Mouse (Mus musculus): ENCODE results near the gene Gal3st2.
"Not testable (repeated sequence)": the region's sequence is repeated elsewhere in the genome, so short reads cannot be mapped to it uniquely, and the experiment has no call there.

Gal3st2 gene

DNA sequence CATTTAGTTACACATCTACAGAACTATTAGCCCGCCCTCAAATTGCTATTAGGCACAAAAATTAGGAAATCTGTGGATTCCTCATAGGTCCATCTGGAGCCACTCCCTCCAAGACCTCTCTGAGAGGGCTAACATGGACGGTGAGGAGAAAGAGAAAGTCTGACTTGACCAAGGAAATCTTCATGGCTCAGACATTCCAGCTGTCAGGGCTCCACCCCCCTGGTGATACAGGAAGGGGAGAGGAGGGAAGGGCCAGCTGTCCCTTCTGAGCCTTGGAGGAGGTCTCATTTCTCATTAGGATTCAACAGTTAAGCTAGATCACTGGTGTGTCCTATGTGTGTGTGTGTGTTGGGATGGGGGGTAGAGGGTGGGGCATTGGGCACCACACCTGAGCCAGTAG, at the start of gene Gal3st2:
Gene Gal3st2, plus strand, starts transcription at position 259 of the 400 bp plus-strand sequence.
- H3K4me3 ChIP-seq (replicated peaks; ENCODE audit: low read length); H3K4me1 ChIP-seq (replicated peaks; ENCODE audit: low read depth, low read length); H3K9me3 ChIP-seq (ENCODE audit: low read length); H3K36me3 ChIP-seq (ENCODE audit: insufficient read depth, low read length); H3K27me3 ChIP-seq (ENCODE audit: insufficient read depth, low read length): not testable (repeated sequence)

DNA sequence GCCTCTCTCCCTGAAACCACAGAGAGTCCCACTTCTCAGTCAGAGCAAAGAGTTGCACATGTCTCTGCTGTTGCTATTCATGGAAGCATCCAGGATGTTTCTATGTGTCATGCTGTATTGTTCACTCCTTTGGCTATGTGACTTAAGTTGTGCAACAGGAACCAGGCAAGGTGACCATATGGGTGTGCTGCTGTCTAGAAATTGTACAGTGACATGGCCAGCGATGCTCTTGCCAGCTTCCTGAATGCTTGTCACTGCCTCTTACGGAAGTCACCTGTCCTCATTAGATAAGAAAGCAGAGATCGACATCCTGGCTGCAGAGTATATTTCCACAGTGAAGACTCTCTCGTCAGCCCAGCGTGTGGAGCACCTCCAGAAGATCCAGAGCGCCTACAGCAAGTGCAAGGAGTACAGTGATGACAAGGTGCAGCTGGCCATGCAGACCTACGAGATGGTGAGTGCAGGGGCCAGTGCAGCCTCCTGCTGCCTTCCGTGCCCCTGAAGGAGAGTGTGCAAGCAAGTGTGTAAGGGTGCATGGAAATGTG, 49.5 kb upstream of the Gal3st2 start:
- Histone ChIP-seq H3K9me3 (ENCODE audit: low read length) (no peaks in the 10 kb centered on the region), H3K4me1 (replicated peaks; ENCODE audit: low read depth, low read length) (peaks cover 35% of the 10 kb centered on the region), H3K36me3 (ENCODE audit: insufficient read depth, low read length) (peaks cover 96% of the 10 kb centered on the region), H3K4me3 (replicated peaks; ENCODE audit: low read length) (no peak overlapping the region), H3K27me3 (ENCODE audit: insufficient read depth, low read length) (no peaks in the 10 kb centered on the region)
- TF ChIP-seq CTCF (conservative IDR thresholded peaks at IDR 0.05; ENCODE audit: low read length) (no peak), POU5F1 (IDR thresholded peaks at IDR 0.05; ENCODE audit: borderline replicate concordance, low read length) (no peak), NANOG (IDR thresholded peaks at IDR 0.05; ENCODE audit: borderline replicate concordance, low read length) (no peak)

GRCm38 (mm10) chr1:93817823-93818532, 43.1 kb upstream of the Gal3st2 start:
- peaks cover 98% of the 10 kb centered on the region for H3K36me3 ChIP-seq (ENCODE audit: insufficient read depth, low read length)
- no peaks in the 10 kb centered on the region for H3K9me3 ChIP-seq (ENCODE audit: low read length)
- TF ChIP-seq POU5F1 (IDR thresholded peaks at IDR 0.05; ENCODE audit: borderline replicate concordance, low read length) (no peak), CTCF (conservative IDR thresholded peaks at IDR 0.05; ENCODE audit: low read length) (no peak), NANOG (IDR thresholded peaks at IDR 0.05; ENCODE audit: borderline replicate concordance, low read length) (no peak)
- peaks cover 9% of the 10 kb centered on the region for H3K4me1 ChIP-seq (replicated peaks; ENCODE audit: low read depth, low read length)
- no peaks in the 10 kb centered on the region for H3K27me3 ChIP-seq (ENCODE audit: insufficient read depth, low read length)
- no peak overlapping the region for H3K4me3 ChIP-seq (replicated peaks; ENCODE audit: low read length)

- Histone ChIP-seq H3K4me1 (replicated peaks; ENCODE audit: low read depth, low read length) (peaks cover 13% of the 10 kb centered on the region), H3K9me3 (ENCODE audit: low read length) (no peaks in the 10 kb centered on the region), H3K36me3 (ENCODE audit: insufficient read depth, low read length) (peaks cover 91% of the 10 kb centered on the region), H3K27me3 (ENCODE audit: insufficient read depth, low read length) (no peaks in the 10 kb centered on the region), H3K4me3 (replicated peaks; ENCODE audit: low read length) (no peak overlapping the region)
- TF ChIP-seq POU5F1 (IDR thresholded peaks at IDR 0.05; ENCODE audit: borderline replicate concordance, low read length) (no peak), NANOG (IDR thresholded peaks at IDR 0.05; ENCODE audit: borderline replicate concordance, low read length) (no peak), CTCF (conservative IDR thresholded peaks at IDR 0.05; ENCODE audit: low read length) (no peak)
Measured at GRCm38 (mm10) chr1:93818722-93819121, 42.4 kb upstream of the Gal3st2 start.

DNA sequence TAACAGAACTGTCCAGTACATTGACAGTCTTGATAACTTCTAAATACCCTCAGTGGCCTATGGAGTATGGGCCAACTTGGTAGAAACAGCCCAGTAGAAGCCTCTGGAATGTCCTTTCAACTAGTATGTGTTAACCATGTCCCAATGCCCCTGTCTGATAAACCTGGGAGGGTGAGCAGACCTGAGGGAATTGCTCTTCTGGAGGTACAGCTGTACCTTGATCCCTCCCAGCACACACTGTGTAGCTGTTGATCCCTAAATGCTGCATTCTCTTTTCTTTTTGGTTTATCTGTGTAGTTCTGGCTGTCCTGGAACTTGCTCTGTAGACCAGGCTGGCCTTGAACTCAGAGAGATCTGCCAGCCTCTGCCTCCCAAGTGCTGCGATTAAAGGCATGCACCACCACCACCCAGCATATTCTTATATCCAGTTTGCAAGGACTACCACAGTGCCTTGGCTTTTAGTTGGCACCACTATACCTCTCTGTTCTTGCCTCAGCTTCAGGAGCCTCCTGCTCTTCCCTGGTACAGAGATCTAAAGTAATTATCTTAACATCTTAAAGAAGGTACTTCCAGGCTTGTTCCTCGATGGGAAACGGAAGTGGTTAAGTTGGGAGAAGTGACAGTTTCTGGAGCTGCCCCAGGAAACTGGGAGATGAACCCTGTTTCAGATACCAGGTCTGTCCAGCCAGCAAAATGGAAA, 37.2 kb upstream of the Gal3st2 start:
- peak overlapping the region; percentile 83; the same call in 1 of the 2 replicates for H3K4me3 ChIP-seq (replicated peaks; ENCODE audit: low read length)
- no peaks in the 10 kb centered on the region for H3K27me3 ChIP-seq (ENCODE audit: insufficient read depth, low read length)
- H3K36me3 ChIP-seq (ENCODE audit: insufficient read depth, low read length), result peaks cover 39% of the 10 kb centered on the region
- TF ChIP-seq NANOG (IDR thresholded peaks at IDR 0.05; ENCODE audit: borderline replicate concordance, low read length) (no peak), POU5F1 (IDR thresholded peaks at IDR 0.05; ENCODE audit: borderline replicate concordance, low read length) (no peak), CTCF (conservative IDR thresholded peaks at IDR 0.05; ENCODE audit: low read length) (no peak)
- peaks cover 33% of the 10 kb centered on the region for H3K4me1 ChIP-seq (replicated peaks; ENCODE audit: low read depth, low read length)
- H3K9me3 ChIP-seq (ENCODE audit: low read length), result no peaks in the 10 kb centered on the region

DNA sequence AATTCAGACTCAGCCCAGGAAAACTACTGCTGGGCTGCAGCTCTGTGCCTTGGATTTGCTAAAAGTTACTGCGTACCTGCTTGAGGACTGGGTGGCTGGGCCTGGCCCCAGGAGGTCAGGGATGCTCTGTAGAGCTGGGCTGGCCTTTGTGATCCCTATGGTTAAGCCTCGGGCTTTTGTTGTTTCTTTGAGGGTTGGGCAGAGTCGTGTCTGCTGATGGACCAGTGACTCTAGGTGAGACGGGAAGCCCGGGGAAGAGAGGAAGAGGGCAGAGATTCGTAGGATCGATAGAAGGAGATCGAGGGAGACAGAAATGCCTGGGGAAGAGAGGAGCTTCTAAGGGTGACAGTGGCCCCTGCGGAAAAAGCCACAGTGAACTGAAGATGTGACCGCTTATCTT, 36.5 kb upstream of the Gal3st2 start, which contains the start of gene D2hgdh:
Gene D2hgdh, plus strand, starts transcription at position 301 of the 400 bp plus-strand sequence.
- Histone ChIP-seq H3K36me3 (ENCODE audit: insufficient read depth, low read length) (peaks cover 34% of the 10 kb centered on the region), H3K27me3 (ENCODE audit: insufficient read depth, low read length) (no peaks in the 10 kb centered on the region), H3K4me3 (replicated peaks; ENCODE audit: low read length) (peak within 1 kb of the TSS; percentile 83), H3K4me1 (replicated peaks; ENCODE audit: low read depth, low read length) (peaks cover 33% of the 10 kb centered on the region), H3K9me3 (ENCODE audit: low read length) (no peaks in the 10 kb centered on the region)
- TF ChIP-seq CTCF (conservative IDR thresholded peaks at IDR 0.05; ENCODE audit: low read length), result no peak
- no peak for TF ChIP-seq POU5F1 (IDR thresholded peaks at IDR 0.05; ENCODE audit: borderline replicate concordance, low read length)
- no peak for TF ChIP-seq NANOG (IDR thresholded peaks at IDR 0.05; ENCODE audit: borderline replicate concordance, low read length)

GRCm38 (mm10) chr1:93825105-93825674, 35.9 kb upstream of the Gal3st2 start:
- Histone ChIP-seq H3K4me3 (replicated peaks; ENCODE audit: low read length) (peak overlapping the region; percentile 83), H3K27me3 (ENCODE audit: insufficient read depth, low read length) (no peaks in the 10 kb centered on the region), H3K36me3 (ENCODE audit: insufficient read depth, low read length) (peaks cover 32% of the 10 kb centered on the region), H3K9me3 (ENCODE audit: low read length) (no peaks in the 10 kb centered on the region), H3K4me1 (replicated peaks; ENCODE audit: low read depth, low read length) (peaks cover 33% of the 10 kb centered on the region)
- TF ChIP-seq CTCF (conservative IDR thresholded peaks at IDR 0.05; ENCODE audit: low read length), result no peak
- no peak for TF ChIP-seq POU5F1 (IDR thresholded peaks at IDR 0.05; ENCODE audit: borderline replicate concordance, low read length)
- TF ChIP-seq NANOG (IDR thresholded peaks at IDR 0.05; ENCODE audit: borderline replicate concordance, low read length), result no peak

DNA sequence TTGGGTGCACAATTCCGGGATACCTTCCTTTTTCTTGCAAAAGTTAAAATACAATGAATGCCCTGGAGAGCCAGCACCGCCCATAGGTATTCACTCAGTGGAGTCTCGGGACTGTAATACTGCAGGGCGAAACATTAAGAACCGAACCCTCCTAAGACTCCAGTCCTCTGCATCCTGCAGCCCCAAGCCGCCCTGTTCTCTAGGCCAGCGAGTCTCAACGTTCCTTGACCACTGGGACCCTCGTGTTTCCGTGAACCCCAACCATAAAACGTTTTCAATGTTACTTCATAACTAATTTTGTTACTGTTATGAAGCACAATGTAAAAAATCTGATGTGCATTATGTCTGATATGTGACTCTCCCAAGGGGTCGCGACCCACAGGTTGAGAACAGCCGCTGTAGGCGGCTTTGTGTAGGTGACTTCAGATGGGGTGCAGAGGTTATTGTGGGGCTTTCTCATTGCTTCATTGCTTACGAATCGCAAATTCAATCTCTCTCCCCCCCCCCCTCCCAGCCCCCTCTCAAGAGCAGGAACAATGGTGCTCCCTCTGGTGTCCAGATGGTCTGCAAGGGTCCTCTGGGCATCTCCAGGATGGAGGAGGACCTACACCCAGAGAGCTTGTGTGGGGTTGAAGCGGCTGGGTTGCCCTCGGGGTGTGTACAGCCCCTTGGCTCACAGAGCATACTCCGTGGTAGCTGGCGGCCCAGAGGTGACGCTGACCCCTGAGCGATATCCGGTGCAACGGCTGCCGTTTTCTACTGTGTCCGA, 35.2 kb upstream of the Gal3st2 start:
- Histone ChIP-seq H3K4me1 (replicated peaks; ENCODE audit: low read depth, low read length) (peaks cover 33% of the 10 kb centered on the region), H3K4me3 (replicated peaks; ENCODE audit: low read length) (peak overlapping the region; percentile 83), H3K36me3 (ENCODE audit: insufficient read depth, low read length) (peaks cover 25% of the 10 kb centered on the region), H3K9me3 (ENCODE audit: low read length) (no peaks in the 10 kb centered on the region), H3K27me3 (ENCODE audit: insufficient read depth, low read length) (no peaks in the 10 kb centered on the region)
- TF ChIP-seq POU5F1 (IDR thresholded peaks at IDR 0.05; ENCODE audit: borderline replicate concordance, low read length) (no peak), NANOG (IDR thresholded peaks at IDR 0.05; ENCODE audit: borderline replicate concordance, low read length) (no peak), CTCF (conservative IDR thresholded peaks at IDR 0.05; ENCODE audit: low read length) (no peak)

All from E14TG2a.4 (cell line).